Mouse (Mus musculus) heart, postnatal 14 days (tissue): ENCODE data around the gene Tceal3. TPM values are rescaled to one million over a fixed set of nuclear protein-coding genes. Genes with fewer than 3 reads are reported as not detected.
"Not testable (repeated sequence)": the region's sequence is repeated elsewhere in the genome, so short reads cannot be mapped to it uniquely, and the experiment has no call there.

ENCODE experiments used
- DNase-seq, 2 experiments: peaks; one replicate each; pipeline ENCODE4 v3.0.0; 2021 to 2022
- intact Hi-C: fragments of 180-260 bp; cut with DNase I; formaldehyde crosslinking; loops from one replicate; pipeline ENCODE4 v1.15.1; 2025
- total RNA-seq, 2 experiments: library from RNA; stranded (reverse); gene quantifications; 2 replicates each; pipeline ENCODE4 v1.2.3; 2021

The Tceal3 gene
- total RNA-seq, 2 experiments from 2014 or later = 0.37 to 0.81 TPM

DNA sequence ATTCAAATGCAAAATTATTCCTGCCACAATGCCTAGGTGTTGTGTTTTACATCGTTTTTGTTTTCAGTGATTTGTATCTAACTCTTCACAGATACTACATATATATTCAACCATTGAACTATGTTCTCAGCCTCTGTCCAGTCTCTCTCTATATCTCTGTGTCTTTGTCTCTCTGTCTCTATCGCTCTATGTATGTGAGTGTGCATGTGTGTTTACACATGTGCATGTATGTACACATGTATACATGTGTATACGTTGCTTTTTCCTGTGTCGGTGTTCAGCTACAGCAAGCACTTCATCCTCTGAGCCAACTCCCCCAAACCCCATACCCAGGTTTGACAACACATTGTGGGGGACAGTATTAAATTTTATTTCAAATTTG, 101.6 kb downstream of the Tceal3 start:
- intact Hi-C loops = no loop called here
- DNase-seq = no peak

- no peak for DNase-seq
- intact Hi-C loops = no loop called here
These were observed 102.6 kb downstream of the Tceal3 start for GRCm38 (mm10) chrX:136693196-136693595.

- intact Hi-C loops = no loop called here
- peak; percentile 54 to 73 for DNase-seq
These were observed 117.0 kb downstream of the Tceal3 start, which contains the start of gene Tceal1 for GRCm38 (mm10) chrX:136707446-136708167. TSS of gene Tceal1 (plus strand) at chrX:136707982.

DNA sequence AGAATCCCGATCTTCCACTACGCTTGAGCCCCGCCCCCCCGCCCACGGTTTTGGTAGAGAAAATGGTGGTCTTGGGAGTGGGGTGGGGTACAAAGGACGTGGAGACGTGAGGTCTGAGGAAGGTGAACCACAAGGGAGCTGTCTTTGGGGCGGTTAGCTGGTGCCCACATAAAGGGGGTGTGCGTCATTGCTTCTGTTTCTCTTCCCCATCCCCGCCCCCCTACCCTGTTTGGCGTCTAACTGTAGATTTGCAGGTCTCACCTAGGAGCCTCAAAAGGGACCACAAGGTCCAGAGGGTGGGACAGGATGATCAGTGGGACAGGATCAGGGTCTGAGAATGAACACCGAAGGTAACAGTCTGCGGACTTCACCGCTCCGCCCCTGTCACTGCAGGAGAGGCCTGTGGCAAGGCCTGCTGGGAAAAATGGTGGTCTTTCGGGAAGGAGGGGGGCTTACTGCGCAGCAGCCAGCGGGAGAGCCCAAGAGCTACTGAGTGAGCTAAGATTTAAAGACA, 117.6 kb downstream of the Tceal3 start:
- intact Hi-C loops = no loop called here
- DNase-seq = peak; percentile 14 to 32

GRCm38 (mm10) chrX:136708782-136709181, 118.1 kb downstream of the Tceal3 start:
- peak in 1 of 2 experiments; percentile 6 for DNase-seq
- intact Hi-C loops = no loop called here

DNA sequence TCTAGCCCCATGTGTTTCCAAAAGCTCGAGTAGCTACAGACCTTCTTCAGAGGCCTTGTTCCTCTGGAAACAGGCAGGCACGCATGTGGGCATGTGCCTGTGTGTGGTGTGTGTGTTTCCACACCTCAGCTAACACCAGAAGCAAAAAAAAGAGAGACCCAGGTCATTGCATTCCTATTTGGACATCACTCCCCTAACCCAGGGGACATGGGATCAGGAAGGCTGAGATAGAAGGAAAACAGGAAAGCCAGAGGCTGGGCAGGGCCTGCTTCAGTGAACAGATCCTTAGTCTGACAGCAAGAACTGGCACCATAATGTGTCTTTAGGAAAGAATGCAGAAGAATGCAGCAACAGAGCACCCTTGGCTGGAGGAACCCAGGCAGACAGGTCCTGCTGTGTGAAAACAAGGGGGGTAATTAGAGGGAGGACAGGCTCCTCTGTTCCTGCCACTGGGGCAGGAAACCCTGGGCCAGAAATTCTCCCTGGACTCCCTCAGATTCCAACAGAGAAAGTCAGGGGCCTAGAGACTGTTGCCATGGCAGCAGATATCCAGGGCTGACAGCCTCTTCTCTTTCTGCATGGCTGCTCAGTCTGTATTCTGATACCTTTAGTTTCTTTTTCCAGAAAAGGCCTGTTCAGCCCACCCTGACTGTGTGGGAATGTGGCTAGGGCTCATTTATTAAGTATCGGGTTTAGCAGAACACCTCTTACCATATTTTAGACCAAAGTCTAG, 124.3 kb downstream of the Tceal3 start:
- DNase-seq, intact Hi-C loops: not testable (repeated sequence)

Other genes with a start within 250 kb of the Tceal3 start
- not detected for gene Kir3dl1, start 72.8 kb upstream of the Tceal3 start, total RNA-seq
- not detected for gene Kir3dl2, start 46.8 kb upstream of the Tceal3 start, total RNA-seq
- 1 to 10 TPM; 3.9 to 4.4 TPM for gene Tceal1, start 117.1 kb downstream of the Tceal3 start, total RNA-seq
- 100 to 1,000 TPM in 1 of 2 experiments, 10 to 100 TPM in 1; 98.8 to 113 TPM for gene Morf4l2, start 152.8 kb downstream of the Tceal3 start, total RNA-seq
- gene Glra4, start 189.3 kb downstream of the Tceal3 start, total RNA-seq = not detected
- 1 to 10 TPM; 3.4 to 4.4 TPM for gene Plp1, start 231.8 kb downstream of the Tceal3 start, total RNA-seq